Mouse (Mus musculus): ENCODE measurements around the gene Slc25a22.

The Slc25a22 gene

GRCm38 (mm10) chr7:141432741-141433516 is 4.8 kb downstream of the Slc25a22 start:
- H3K36me3 ChIP-seq (ENCODE audit: insufficient read depth, low read length) = peaks cover 43% of the 10 kb centered on the region
- peaks cover 95% of the 10 kb centered on the region for H3K4me1 ChIP-seq (replicated peaks; ENCODE audit: low read depth, low read length)
- no peak overlapping the region for H3K4me3 ChIP-seq (replicated peaks; ENCODE audit: low read length)
- TF ChIP-seq POU5F1 (IDR thresholded peaks at IDR 0.05; ENCODE audit: borderline replicate concordance, low read length) (no peak), NANOG (IDR thresholded peaks at IDR 0.05; ENCODE audit: borderline replicate concordance, low read length) (no peak)
- no peaks in the 10 kb centered on the region for H3K27me3 ChIP-seq (ENCODE audit: insufficient read depth, low read length)
- no peaks in the 10 kb centered on the region for H3K9me3 ChIP-seq (ENCODE audit: low read length)

- Histone ChIP-seq H3K4me1 (replicated peaks; ENCODE audit: low read depth, low read length) (peaks cover 91% of the 10 kb centered on the region), H3K4me3 (replicated peaks; ENCODE audit: low read length) (0 out of 2 replicates have a peak overlapping the region, but pooled peaks have one; percentile 13), H3K27me3 (ENCODE audit: insufficient read depth, low read length) (no peaks in the 10 kb centered on the region), H3K36me3 (ENCODE audit: insufficient read depth, low read length) (peaks cover 40% of the 10 kb centered on the region), H3K9me3 (ENCODE audit: low read length) (no peaks in the 10 kb centered on the region)
- TF ChIP-seq CTCF (conservative IDR thresholded peaks at IDR 0.05; ENCODE audit: low read length) (no peak), POU5F1 (IDR thresholded peaks at IDR 0.05; ENCODE audit: borderline replicate concordance, low read length) (no peak), NANOG (IDR thresholded peaks at IDR 0.05; ENCODE audit: borderline replicate concordance, low read length) (no peak)
Observed at GRCm38 (mm10) chr7:141432186-141432611, 5.5 kb downstream of the Slc25a22 start.

- H3K9me3 ChIP-seq (ENCODE audit: low read length) = no peaks in the 10 kb centered on the region
- H3K4me3 ChIP-seq (replicated peaks; ENCODE audit: low read length) = 0 out of 2 replicates have a peak overlapping the region, but pooled peaks have one; percentile 13
- H3K27me3 ChIP-seq (ENCODE audit: insufficient read depth, low read length) = no peaks in the 10 kb centered on the region
- peaks cover 91% of the 10 kb centered on the region for H3K4me1 ChIP-seq (replicated peaks; ENCODE audit: low read depth, low read length)
- TF ChIP-seq POU5F1 (IDR thresholded peaks at IDR 0.05; ENCODE audit: borderline replicate concordance, low read length) = no peak
- no peak for TF ChIP-seq NANOG (IDR thresholded peaks at IDR 0.05; ENCODE audit: borderline replicate concordance, low read length)
- TF ChIP-seq CTCF (conservative IDR thresholded peaks at IDR 0.05; ENCODE audit: low read length) = no peak
- peaks cover 40% of the 10 kb centered on the region for H3K36me3 ChIP-seq (ENCODE audit: insufficient read depth, low read length)
Observed at GRCm38 (mm10) chr7:141431434-141432185, 6.1 kb downstream of the Slc25a22 start.

GRCm38 (mm10) chr7:141430585-141431240 is 7.0 kb downstream of the Slc25a22 start:
- Histone ChIP-seq H3K27me3 (ENCODE audit: insufficient read depth, low read length) (no peaks in the 10 kb centered on the region), H3K4me3 (replicated peaks; ENCODE audit: low read length) (peak overlapping the region; percentile 66; the same call in 1 of the 2 replicates)

GRCm38 (mm10) chr7:141429840-141430584 is 7.7 kb downstream of the Slc25a22 start:
- no peak for TF ChIP-seq CTCF (conservative IDR thresholded peaks at IDR 0.05; ENCODE audit: low read length)
- no peak for TF ChIP-seq POU5F1 (IDR thresholded peaks at IDR 0.05; ENCODE audit: borderline replicate concordance, low read length)
- TF ChIP-seq NANOG (IDR thresholded peaks at IDR 0.05; ENCODE audit: borderline replicate concordance, low read length) = no peak

More at GRCm38 (mm10) chr7:141430585-141431240, 7.0 kb downstream of the Slc25a22 start:
- no peaks in the 10 kb centered on the region for H3K9me3 ChIP-seq (ENCODE audit: low read length)
- H3K4me1 ChIP-seq (replicated peaks; ENCODE audit: low read depth, low read length) = peaks cover 91% of the 10 kb centered on the region
- H3K36me3 ChIP-seq (ENCODE audit: insufficient read depth, low read length) = peaks cover 40% of the 10 kb centered on the region
- TF ChIP-seq POU5F1 (IDR thresholded peaks at IDR 0.05; ENCODE audit: borderline replicate concordance, low read length) = no peak
- TF ChIP-seq NANOG (IDR thresholded peaks at IDR 0.05; ENCODE audit: borderline replicate concordance, low read length) = no peak
- TF ChIP-seq CTCF (conservative IDR thresholded peaks at IDR 0.05; ENCODE audit: low read length) = no peak

GRCm38 (mm10) chr7:141429310-141429709 is 8.4 kb downstream of the Slc25a22 start, which contains the start of gene Cend1:
Gene Cend1 (minus strand): TSS chr7:141429491.
- no peak for TF ChIP-seq NANOG (IDR thresholded peaks at IDR 0.05; ENCODE audit: borderline replicate concordance, low read length)
- no peak for TF ChIP-seq POU5F1 (IDR thresholded peaks at IDR 0.05; ENCODE audit: borderline replicate concordance, low read length)
- TF ChIP-seq CTCF (conservative IDR thresholded peaks at IDR 0.05; ENCODE audit: low read length) = no peak
- Histone ChIP-seq H3K27me3 (ENCODE audit: insufficient read depth, low read length) (no peaks in the 10 kb centered on the region; the same call in 1 of the 2 replicates), H3K4me3 (replicated peaks; ENCODE audit: low read length) (peak within 1 kb of the TSS; percentile 66), H3K36me3 (ENCODE audit: insufficient read depth, low read length) (peaks cover 40% of the 10 kb centered on the region), H3K4me1 (replicated peaks; ENCODE audit: low read depth, low read length) (peaks cover 91% of the 10 kb centered on the region), H3K9me3 (ENCODE audit: low read length) (no peaks in the 10 kb centered on the region)

More at GRCm38 (mm10) chr7:141429840-141430584, 7.7 kb downstream of the Slc25a22 start:
- peaks cover 92% of the 10 kb centered on the region for H3K4me1 ChIP-seq (replicated peaks; ENCODE audit: low read depth, low read length)
- no peaks in the 10 kb centered on the region for H3K9me3 ChIP-seq (ENCODE audit: low read length)
- peaks cover 40% of the 10 kb centered on the region for H3K36me3 ChIP-seq (ENCODE audit: insufficient read depth, low read length)
- no peaks in the 10 kb centered on the region; the same call in 1 of the 2 replicates for H3K27me3 ChIP-seq (ENCODE audit: insufficient read depth, low read length)
- peak overlapping the region; percentile 66 for H3K4me3 ChIP-seq (replicated peaks; ENCODE audit: low read length)

- no peak for TF ChIP-seq CTCF (conservative IDR thresholded peaks at IDR 0.05; ENCODE audit: low read length)
- TF ChIP-seq NANOG (IDR thresholded peaks at IDR 0.05; ENCODE audit: borderline replicate concordance, low read length) = no peak
- TF ChIP-seq POU5F1 (IDR thresholded peaks at IDR 0.05; ENCODE audit: borderline replicate concordance, low read length) = no peak
- Histone ChIP-seq H3K4me3 (replicated peaks; ENCODE audit: low read length) (peak overlapping the region; percentile 66), H3K9me3 (ENCODE audit: low read length) (no peaks in the 10 kb centered on the region), H3K36me3 (ENCODE audit: insufficient read depth, low read length) (peaks cover 37% of the 10 kb centered on the region), H3K27me3 (ENCODE audit: insufficient read depth, low read length) (no peaks in the 10 kb centered on the region; the same call in 1 of the 2 replicates), H3K4me1 (replicated peaks; ENCODE audit: low read depth, low read length) (peaks cover 86% of the 10 kb centered on the region)
Observed at GRCm38 (mm10) chr7:141428701-141429100, 9.0 kb downstream of the Slc25a22 start.

Data from E14TG2a.4 (cell line).